Mouse (Mus musculus) kidney, adult 9 months (tissue): ENCODE measurements around the gene Pmepa1.

Experiments used
- DNase-seq: peaks from one replicate; pipeline ENCODE4 v3.0.0; 2022

Gene Pmepa1

DNA sequence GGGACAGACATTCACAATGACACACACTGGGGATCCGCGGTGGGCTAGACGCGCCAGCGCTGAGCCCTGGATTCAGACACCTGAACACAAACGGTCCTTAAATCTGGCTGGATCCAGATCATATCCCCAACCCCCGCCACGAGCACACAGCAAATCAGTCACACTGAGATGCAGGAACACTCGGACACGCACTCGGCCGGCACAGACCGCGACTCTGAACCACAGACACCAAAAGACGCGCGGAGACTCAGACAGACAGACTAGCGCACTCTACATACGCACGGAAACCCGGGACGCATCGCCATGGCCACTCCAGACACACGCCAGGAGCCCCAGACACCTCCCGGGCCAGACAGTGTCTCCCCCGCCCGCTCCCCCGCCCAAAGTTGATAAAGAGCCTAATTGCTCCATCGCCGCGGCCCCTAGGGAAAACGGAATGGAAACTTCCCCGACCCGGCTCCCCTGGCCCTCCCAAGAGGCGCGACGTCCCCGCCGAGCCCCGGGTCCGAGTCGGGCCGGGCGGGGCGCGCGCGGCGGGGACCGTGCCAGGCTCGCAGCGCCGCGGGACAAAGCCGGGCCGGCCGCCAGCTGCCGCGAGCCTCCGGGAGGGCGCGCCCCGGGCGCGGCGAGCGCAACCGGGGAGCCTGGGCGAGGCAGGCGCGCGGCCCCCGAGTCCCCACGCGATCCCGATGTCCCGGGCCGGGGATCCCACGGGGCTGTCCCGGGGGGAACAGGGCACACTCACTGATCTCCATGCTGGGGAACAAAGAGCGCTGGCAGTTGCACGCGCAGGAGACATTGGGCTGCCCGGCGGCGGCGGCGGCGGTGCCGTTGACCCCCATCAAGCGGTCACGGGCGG, 761 bp downstream of the Pmepa1 start:
- DNase-seq: peak; percentile 37

DNA sequence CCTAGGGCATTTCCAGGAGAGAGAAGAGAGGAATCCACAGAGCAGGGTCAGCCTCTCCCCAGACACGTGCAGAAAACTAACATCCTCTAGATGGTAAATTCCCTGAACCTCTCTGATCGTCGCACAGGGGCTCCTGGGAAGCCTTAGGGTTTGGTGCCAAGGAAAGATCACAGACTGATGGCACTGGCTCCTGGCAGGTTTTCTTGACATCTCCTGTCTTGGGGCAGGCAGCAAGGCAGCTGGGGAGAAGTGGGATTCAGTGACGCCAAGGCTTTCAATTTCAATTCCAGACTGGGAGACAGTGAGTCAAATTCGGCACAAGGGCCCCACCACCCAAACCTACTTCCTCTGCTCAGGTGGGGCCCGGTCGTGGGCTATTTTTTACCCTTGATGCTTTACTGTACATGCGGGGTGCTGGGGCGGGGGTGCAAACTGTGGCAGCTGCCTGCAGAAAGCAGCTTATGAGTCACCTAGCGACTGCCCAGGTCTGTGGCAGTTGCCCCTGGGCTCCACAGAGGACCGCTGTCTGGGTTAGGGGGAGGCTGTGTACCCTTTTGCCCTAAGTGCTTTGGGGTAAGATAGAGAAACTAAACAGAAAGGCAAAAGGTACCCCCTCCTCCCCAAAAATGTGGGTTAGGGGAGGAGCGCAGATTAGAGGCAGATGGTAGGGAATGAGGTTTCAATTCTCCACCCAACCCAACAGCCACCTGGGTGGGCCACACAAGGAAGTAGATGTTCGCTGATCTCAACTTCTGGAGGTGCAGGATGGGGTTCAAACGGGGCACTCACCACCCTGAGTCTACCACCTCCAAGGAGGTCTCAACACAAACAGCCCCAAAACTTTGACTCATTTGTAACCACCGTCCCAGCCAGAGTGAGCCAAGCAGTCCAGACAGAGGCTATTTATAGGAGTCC, 1.6 kb downstream of the Pmepa1 start:
- DNase-seq: peak; percentile 35

GRCm38 (mm10) chr2:173273885-173274284, 2.4 kb downstream of the Pmepa1 start:
- no peak for DNase-seq

- DNase-seq: peak; percentile 26
These were observed 3.9 kb downstream of the Pmepa1 start for GRCm38 (mm10) chr2:173272354-173272900.

GRCm38 (mm10) chr2:173271541-173271940, 4.8 kb downstream of the Pmepa1 start:
- DNase-seq: no peak

DNA sequence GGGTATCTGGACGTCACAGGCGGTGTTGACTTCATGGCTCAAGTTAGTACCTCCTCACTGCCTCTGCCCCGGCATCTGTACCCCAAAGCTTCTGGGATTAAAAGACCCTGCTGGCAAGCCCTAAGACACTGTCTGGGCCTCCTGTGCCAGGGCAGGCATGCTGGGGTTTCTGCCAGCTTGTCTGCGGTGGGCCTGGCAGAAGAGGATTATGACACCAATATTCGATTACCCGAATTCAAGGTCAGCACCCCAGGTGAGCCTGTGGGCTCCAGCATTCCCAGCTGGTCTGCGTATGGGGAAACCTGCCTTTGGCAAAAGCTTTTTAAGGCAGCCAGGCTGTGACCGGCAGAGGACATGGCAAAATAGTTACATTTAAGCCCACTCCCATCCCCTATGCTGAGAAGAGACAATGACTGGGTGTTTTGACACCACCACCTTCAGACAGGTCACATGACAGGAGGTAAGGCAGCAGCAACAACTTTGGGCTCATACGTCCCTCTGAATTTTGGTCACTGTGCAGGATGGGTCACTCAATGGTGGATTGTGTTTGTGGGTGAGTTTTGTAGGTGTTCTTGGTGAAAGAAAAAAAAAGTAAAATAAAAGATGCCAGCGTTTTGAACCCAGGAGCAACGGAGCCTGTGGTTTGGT, 5.6 kb downstream of the Pmepa1 start:
- DNase-seq: no peak

- no peak for DNase-seq
These were observed 6.1 kb downstream of the Pmepa1 start for GRCm38 (mm10) chr2:173270196-173270595.

- DNase-seq: no peak
These were observed 8.8 kb downstream of the Pmepa1 start for GRCm38 (mm10) chr2:173267562-173267961.

- DNase-seq: no peak
These were observed 9.8 kb downstream of the Pmepa1 start for GRCm38 (mm10) chr2:173266349-173267112.

GRCm38 (mm10) chr2:173265468-173266265, 10.7 kb downstream of the Pmepa1 start:
- DNase-seq: peak; percentile 55

- peak; percentile 90 for DNase-seq
These were observed 11.7 kb downstream of the Pmepa1 start for GRCm38 (mm10) chr2:173264467-173265128.

DNA sequence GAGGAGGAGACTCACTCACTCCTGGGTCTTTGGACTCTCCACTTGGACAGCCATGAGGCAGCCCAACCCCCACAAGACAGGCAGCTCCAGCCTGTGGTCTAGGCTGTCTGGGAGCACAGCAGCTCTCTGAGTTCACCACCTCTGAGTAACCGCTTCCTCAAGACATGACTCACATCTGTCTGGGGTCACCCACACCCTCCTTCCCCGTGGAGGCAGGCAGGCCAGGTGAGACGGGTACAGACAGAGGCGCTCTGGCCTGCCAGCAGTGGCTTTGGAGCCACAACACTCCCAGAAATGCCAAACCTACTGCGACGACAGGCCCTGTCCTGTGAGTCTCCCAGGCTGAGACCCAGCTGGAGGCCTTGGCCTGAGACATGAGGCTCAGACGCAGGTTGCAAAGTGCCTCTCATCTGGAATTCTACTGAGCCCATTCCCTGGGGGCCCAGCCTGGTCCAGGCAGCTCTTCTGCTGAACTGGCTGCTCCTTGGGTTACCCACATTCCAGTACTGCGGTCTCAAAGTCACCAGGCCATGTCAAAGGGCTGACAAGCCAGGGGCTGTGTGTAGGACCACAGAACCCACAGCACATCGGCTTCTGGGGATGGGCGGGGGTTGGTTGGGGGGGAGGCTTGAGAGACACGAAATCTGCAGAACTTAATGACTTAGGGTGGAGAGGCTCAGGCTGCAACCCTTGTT, 12.6 kb downstream of the Pmepa1 start:
- DNase-seq: peak; percentile 81

- DNase-seq: peak; percentile 63
These were observed 14.8 kb downstream of the Pmepa1 start for GRCm38 (mm10) chr2:173261497-173261896.

GRCm38 (mm10) chr2:173258459-173259091, 17.8 kb downstream of the Pmepa1 start:
- no peak for DNase-seq

DNA sequence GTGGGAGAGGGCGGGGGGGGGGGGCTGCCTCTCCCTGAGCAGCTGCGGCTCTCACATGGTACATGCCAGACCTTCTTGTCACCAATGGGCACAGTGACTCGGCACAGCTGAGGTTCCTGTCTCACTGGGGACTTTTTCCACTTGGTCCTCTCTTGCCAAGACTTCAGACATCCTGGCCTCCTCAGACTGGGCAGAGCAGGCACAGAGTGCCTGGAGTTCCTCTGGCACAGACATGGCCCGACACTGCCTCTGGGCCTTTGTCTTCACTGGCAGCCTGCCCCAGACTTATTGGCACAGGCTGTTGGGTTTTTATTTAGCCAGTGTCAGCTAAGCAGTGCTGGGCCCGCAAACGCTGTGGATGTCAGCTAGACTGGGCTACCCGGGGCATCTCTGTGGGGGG, 18.7 kb downstream of the Pmepa1 start:
- DNase-seq: peak; percentile 95

- no peak for DNase-seq
These were observed 19.8 kb downstream of the Pmepa1 start for GRCm38 (mm10) chr2:173256552-173256949.

- DNase-seq: no peak
These were observed 20.4 kb downstream of the Pmepa1 start for GRCm38 (mm10) chr2:173255810-173256551.

DNA sequence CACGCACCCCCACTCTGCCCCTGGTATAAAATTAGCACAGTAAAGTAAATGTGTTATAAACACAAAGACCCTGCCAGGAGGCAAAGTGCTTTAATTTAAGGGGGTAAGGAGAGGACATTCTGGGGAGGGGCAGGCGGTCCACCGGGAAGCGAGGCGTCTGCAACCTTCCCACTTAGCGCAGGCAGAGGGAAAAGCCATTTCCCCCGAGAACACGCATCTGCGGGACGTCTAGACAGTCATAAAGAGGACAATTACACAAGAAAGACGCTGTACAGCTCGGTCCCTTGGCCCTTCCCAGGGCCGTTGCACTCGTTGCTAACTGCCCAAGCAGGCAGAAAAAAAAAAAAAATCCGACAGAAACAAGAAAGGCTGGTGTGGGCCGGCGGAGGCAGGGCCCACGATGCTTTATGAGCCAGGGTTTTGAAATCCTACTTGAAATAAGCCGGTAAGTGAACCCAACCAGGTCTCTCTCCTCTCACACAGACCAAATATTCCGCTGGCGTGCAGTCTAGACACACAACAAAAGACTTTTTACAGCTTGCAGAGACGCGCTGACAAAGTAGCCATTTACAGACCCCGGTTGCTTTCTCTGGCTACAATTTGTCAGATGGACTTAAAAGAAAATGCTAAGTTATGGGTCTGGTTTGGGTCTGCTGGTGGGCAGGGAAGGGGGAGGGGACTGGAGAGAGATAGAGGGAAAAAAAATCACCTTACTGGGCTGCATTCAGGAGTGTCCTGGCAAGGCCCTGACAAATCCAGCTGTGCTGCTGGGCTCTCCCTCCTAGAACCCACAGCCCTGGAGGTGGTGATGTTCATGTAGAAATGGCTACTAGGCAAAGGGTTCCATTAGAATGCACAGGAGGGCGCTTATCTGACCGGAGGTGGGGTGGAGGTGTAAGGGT, 22.3 kb downstream of the Pmepa1 start:
- peak; percentile 91 for DNase-seq
